Mouse (Mus musculus) cerebellum, adult (tissue): ENCODE data around the gene Gas2l3.

ENCODE experiments used
- ATAC-seq: cut with Nextera tagmentation; 2 replicates; pipeline ENCODE4 v1.9.2; 2017; ENCODE audit warnings: mild to moderate bottlenecking, moderate library complexity, mixed read lengths; ENCODE audit not compliant: insufficient number of reproducible peaks, low FRiP score, low TSS enrichment

Gas2l3 gene

GRCm38 (mm10) chr10:89450411-89450810, 6.6 kb upstream of the Gas2l3 start:
- ATAC-seq, result peak; percentile 36; the same call in 1 of the 2 replicates

- ATAC-seq, result no peak
Measured at GRCm38 (mm10) chr10:89444381-89444780, 614 bp upstream of the Gas2l3 start.

DNA sequence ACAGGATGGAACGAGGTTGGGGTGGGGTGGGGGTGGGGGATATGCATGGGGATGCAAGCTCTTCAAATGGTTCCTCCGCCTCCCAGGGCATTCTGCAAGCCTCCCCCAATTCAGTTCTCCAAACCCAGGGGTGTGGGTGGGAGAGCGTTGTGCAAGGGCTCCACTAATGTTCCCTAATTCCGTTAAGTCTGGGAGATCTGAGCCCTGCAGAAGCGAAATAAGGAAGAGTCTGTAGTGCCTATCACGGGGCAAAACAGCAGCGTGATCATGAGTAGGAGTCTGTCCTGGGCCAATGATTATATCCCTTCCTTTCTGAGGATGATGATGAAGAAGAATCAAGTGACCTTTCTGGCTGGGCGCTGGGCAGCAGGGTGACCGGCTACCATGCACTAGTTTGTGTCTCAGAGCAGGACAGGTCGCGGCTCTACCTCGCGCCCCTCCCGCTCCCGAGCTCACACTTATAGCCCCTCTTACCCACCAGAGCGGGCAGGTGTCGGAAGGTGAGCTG, 598 bp downstream of the Gas2l3 start:
- peak; percentile 28; the same call in 1 of the 2 replicates for ATAC-seq

DNA sequence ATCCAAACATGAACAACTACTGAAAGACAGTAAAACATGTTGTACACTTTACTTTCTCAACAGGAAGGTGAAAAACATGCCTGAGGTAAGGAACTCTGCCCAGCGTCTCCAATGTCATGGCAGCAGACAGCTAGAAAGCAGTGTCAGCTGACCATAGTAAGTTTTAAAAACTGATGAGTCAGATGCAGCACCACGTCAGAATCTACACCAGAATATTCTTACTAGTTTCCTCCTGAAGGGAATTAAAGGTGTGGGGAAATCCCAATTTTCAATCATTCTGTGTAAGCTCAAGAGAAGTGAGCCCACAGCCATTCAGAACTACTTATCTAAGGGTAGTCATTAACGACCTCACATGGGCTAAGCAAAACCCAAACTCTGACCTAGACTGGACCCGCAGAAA, 1.1 kb downstream of the Gas2l3 start:
- no peak for ATAC-seq

GRCm38 (mm10) chr10:89441961-89442360, 1.8 kb downstream of the Gas2l3 start:
- ATAC-seq, result no peak

GRCm38 (mm10) chr10:89439380-89439779, 4.4 kb downstream of the Gas2l3 start:
- ATAC-seq, result no peak

- no peak for ATAC-seq
Measured at GRCm38 (mm10) chr10:89437996-89438395, 5.8 kb downstream of the Gas2l3 start.

- no peak for ATAC-seq
Measured at GRCm38 (mm10) chr10:89437472-89437871, 6.3 kb downstream of the Gas2l3 start.

DNA sequence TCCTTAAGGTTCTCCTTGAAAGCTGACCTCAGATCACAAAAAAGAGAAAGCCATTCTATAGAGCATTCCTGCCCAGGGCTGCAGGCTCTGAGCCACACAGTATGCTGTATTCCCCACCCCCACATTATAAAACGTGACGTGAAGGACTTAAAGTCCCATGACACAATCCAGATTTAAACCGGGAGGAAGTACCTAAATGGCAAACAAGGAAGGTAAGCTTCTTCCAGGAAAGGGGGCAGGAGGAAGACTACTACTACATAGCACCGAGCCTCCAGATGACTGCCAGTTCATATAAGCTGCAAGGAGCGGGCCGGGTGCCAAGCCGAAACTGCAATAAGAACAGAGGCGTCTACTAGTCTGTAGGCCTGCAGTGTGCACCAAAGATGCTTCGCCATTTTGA, 7.8 kb downstream of the Gas2l3 start:
- no peak for ATAC-seq

- no peak for ATAC-seq
Measured at GRCm38 (mm10) chr10:89435413-89435812, 8.4 kb downstream of the Gas2l3 start.

GRCm38 (mm10) chr10:89434509-89435210, 9.1 kb downstream of the Gas2l3 start:
- ATAC-seq, result no peak

DNA sequence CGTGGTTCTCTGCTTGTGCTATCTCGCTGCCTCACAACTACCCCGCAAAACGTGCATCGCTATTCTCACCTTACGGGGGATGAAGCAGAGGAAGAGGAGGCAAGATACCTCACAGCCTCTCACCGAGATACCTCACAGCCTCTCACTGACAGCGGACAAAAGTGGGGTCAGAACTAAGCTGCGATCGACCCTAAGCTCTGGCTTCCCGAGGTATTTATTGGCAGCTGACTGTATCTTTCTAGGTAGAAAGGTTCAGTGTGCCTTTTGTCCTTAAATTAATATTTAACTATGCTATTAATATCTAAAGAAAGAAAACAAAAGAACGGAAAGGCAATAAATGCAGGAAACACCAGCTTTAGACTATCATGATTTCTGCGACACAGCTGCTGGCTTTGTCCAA, 11.0 kb downstream of the Gas2l3 start:
- no peak for ATAC-seq

DNA sequence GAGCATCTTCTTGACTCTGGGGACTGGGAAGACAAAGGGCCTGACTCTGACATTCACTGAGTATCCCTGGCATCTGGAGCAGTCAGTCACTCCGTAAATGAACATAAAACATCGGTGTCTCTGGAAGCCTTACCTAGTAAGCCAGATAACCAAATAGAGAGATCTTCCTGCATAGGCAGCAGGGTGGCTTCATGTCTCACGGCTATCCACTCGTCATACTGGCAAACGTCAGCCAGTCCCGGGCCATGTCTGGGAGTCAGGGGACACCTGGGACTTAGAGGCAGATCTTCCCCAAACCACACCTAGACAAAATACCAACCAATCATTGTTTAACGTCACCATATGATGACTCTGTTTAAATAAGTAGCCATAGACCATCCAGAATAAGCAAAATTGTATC, 13.0 kb downstream of the Gas2l3 start:
- ATAC-seq, result no peak

GRCm38 (mm10) chr10:89424800-89425393, 18.9 kb downstream of the Gas2l3 start:
- ATAC-seq, result no peak

DNA sequence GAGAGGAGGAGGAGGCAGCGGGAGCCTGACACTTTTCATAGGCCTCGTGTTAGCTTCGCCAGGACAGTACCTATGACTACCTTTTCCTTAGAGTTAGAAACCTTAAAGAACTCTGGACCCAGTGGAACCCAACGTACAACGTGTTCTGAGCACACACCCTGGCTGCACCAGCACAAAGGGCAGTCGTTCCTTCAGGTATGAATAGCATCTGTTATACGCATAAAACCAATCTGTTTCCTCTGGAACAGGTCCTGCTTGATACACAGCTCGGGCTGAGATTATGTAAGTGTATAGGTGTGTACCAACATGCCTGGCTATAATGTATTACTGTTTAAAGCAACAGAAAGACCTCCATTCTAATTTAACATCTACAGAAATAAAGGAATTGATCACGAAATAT, 19.6 kb downstream of the Gas2l3 start:
- no peak for ATAC-seq

- no peak for ATAC-seq
Measured at GRCm38 (mm10) chr10:89423164-89423778, 20.5 kb downstream of the Gas2l3 start.

DNA sequence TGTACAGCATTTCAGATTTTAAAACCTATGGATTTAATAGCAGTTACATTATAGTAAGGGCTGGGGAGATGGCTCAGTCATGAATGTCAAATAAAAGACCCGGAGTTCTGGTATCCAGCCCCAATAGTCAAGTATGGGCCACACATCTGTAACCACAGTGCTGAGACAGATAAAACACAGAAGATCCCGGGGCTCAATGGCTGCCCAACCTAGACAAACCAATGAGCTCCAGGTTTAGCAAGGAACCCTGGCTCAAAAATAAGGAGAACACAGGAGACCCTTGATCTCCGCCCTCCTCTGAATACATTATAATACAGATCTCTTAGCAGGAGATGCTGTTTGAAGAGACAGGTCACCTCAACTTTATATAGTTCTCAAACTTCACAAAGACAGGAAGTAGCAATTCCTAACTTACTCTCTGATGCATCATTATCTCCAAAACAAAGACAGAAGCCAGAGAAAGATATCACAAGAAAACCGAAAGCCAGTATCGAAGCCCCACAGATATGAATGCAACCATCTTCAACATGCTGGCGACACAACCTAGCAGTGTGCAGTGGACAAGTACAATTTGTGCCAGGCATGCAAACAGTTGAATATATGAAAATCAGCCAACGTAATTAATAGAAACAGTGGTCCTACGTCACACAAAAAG, 21.1 kb downstream of the Gas2l3 start:
- ATAC-seq, result no peak

DNA sequence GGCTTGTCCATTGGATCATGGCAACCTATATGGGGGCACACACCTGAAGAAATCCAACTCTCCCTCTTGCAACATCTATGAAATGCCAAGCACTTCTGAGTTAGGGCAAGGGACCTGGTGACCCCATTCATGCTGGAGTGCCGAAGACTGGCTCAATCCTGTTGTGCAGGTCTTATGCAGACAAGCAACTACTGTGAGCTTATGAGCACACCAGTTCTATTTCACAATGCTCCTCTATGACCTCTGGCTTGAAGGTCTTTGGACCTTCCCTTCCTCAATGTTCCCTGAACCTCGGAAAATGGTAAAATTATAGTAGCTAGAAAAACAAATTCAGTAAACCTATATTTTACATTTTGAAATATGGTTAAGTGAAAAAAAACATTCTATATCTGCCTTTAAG, 25.8 kb downstream of the Gas2l3 start:
- no peak for ATAC-seq

DNA sequence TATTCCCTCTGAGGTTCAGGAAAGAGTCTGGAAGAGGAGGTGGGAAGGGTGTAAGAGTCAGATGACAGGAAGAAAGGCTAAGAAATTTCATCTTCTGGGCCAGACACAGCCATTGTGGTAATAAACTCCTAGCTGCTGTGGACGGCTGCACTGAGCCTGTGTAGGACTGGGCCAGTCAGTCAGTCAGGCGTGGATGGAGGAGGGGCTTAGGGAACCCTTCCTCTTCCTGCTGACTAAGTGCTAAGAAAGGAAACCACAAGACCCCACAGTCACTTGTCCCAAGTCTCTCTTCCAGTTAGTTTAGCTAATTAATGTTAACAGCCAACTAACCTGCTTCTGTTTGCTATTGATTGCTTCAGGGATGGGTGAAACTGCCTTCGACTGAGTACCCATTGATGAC, 28.3 kb downstream of the Gas2l3 start:
- no peak for ATAC-seq

DNA sequence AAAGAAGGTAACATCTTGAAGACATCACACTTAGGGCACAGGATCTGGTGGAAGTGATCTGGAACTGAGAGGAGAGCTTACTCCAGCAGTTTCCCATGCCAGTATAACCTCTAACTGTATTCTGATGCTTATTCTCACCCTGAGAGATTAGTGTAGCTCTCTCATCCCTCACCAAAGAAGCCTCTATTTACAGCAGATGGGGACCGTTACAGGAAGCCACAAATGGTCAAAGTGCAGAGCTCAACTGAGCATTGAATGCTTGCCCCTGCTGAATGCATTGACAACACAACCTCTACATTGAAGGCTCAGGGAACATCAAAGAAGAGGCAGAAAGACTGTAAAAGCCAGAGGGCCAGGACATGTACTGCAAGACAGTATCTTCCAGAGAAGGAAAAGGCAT, 36.2 kb downstream of the Gas2l3 start:
- no peak for ATAC-seq
